Mouse (Mus musculus): ENCODE measurements around the gene Nmt1.
A peak's percentile ranks its signal among the peaks of the same experiment; 100 is the strongest.

Gene Nmt1

DNA sequence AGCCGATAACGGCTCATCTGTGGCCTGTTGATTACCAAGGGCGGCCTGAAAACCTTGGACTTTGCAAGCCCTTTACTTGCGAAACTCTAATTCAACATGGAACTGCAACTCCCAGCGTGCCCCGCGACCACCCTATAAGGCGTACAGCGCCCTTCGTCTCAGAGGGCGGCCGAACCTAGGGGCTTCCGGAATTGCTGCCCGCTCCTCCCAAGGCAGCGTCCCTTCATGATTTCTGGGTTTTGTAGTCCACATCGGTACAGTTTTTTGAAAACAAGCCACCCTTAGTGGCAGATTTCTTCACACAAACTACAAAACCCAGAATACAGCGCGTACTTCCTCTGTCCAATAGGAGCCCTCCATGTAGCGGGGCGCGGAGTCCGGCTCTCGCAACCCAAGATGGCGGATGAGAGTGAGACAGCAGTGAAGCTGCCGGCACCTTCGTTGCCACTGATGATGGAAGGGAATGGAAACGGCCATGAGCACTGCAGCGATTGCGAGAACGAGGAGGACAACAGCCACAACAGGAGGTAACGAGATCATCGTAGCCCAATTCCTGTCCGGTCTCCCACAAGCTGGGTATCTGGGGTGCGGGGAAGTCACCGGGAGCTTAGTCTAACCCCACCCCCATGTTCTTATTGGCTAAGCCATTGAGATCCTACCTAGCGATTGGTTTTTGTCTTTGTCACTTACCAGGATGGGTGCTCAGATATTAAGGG lies at the start of gene Nmt1, which contains the start of gene Dcakd:
Gene Nmt1 (plus strand): TSS at position 15 of the 716 bp plus-strand sequence.
Gene Dcakd (minus strand): TSS at position 158 of the 716 bp plus-strand sequence.
- DNase-seq = peak; percentile 83 to 88

DNA sequence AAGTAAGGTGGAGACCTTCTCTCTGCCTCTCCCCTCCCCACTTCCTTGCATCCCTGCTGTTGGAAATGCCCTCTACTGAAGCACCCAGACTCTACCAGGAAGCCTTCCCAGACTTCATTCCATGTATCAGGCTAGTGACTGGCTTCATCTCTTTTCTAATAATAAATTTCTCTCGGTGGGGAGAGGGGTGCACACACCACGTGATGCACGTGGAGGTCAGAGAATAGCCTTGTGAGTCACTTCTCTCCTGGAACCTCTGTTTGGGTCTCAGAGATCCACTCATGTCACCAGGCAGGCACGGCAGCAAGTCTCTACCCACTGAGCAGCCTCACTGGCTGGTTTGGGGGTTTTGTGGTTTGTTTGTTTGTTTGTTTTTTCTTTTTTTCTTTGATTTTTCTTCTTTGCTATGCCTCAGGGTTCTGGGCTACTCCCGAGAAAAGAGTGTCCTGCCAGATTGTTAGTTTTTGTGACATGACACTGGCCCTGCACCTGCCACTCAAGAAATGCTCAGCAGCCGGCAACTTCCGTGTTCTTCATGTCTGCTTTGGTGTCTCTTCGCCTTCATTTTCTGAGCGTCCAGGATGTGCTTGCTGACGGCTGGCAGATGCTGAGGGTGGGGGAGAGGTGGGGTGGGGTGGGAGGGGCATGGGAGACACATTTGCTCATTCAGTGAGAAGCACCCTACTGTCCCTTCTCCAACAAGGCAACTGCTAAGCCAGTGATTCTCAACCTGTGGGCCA lies 46.7 kb upstream of the Nmt1 start:
- no peak for DNase-seq

DNA sequence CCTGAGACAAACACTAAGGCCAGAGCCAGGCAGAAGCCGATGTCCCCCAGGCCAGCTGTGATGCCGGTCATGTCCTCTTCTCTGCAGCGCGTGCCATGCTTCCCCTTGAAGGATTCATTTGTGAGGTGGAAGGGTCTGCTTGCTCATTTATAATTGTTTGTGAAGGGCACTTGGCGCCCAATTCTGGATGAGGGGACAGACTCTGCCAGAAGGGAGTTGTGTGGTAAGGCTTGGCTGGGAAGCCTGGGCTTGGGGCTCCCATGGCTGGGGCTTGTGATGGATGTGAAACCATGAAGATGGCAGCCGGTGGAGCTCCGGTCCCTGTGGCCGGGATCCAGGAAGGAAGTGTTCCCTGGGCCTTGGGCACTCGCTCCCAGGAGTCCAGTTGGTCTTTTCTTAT lies 43.9 kb upstream of the Nmt1 start:
- DNase-seq = no peak

DNA sequence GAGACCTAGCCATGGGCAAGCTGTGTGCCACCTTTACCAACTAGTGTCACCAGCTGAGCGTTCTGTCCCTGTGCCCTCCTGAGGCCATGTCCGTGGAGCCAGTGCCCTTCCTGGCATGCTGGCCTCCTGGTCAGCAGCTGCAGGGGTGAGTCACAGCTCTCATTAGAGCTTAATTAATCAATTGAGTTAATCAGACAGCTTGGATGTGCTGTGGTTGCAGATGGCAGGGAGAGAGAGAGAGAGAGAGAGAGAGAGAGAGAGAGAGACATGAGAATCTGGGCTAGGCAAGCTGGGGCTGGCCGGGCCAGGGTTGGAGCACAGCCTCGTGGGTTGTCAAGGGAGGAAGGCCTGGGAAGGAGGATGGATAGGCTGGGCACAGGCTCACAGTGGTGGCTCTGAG lies 43.4 kb upstream of the Nmt1 start:
- DNase-seq = no peak

DNA sequence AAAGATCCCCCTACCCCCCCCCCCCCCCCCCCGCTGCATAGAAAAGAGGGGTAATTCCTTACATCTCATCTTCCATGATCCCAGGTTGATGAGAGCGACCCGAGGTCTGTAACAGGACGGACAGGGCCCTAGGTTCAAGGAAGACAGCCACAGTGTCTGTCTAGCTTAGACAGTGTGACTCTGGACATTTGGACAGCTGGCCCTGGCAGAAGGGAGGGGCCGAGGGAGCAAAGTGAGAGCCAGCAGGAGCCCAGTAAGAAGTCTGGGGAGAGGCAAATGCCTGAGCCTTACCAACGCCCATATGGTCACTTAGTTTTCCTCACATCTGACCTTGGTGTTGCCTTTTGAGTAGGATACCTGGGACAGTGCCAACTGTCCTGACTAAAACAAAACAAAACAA lies 42.8 kb upstream of the Nmt1 start:
- no peak for DNase-seq

DNA sequence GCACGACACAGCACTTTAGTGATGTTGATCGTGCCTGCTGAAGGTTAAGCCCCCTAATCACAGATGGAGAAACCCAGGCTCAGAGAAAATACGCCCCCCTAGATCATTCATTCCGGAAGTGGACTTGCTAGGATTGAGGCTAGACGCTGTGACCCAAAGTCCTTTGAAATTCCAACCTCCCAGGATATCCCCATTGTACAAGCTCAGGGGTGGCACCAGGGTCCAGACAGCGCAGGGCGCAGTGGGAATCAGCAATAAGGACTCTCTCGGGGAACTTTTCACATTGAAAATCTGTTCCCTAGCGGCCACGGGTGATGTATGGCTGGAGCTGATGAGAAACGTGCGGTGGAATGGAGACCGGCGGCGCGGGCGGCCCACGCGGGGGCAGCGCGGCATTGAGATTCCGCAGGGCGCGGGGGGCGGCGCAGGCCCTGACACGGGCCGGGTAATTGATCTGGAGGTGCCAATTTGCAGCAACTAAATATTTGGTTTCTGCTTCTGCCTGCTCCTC lies 38.3 kb upstream of the Nmt1 start:
- DNase-seq = no peak

DNA sequence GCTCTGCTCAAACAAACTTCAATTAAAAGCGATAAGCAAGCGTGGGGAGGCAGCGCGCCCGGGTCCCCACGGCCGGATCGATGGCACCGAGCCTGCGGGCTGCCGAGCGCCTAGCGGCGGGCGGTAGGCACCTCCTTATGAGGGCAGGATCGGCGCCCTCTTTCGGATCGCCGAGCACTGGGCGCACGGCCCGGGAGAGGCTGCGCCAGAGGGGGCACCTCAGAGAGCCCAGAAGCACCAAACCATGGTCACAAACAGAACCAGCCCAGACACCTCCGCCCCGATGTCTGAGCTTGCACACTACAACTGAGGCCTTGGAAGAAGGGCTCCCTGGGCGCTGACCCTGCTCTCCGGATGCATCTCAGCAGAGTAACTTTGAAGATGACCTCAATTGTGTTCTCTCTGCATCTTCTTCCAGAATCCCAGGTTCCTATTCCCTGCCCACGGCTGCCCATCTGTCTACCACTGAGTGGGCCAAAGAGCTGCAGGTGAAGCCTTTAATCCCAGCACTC lies 37.8 kb upstream of the Nmt1 start:
- peak in 1 of 2 experiments; percentile 14 for DNase-seq

DNA sequence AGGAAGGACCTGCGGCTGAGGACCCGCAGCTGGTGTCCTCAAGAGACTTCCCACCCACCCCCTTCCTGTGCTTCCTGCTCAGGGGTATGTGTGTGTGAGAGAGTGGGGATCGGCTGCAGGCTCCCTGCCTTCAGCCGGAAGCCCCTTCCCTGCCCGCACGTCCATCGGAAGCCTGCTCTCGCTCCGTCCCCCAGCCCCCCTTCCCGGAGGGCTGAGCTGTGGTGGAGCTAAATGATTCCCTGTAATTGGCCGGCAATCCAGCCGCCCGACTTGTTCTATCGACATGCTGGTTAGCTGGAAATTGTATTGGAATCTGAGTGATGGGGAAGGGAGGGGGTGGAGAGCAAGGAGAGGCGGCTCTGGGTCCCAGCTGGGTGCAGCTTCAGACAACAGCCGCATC lies 36.3 kb upstream of the Nmt1 start:
- no peak for DNase-seq

DNA sequence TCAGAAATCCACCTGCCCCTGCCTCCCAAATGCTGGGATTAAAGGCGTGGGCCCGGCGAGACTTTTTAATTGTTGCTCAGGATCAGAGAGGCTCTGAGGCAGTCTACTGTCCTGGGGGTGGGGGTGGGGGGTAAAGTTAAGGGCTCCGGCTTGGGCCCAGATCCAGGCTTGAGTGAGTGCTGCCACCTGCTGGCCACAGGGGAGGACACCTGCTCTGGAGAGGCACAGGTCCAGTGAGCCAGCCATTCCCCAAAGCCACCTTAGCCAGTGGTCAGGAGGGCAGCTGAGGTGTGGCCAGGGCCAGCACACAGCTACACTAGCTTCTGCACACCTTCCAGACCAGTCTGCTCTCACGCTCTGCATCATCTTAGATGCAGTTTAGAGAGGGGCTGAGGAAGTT lies 35.0 kb upstream of the Nmt1 start:
- DNase-seq = peak; percentile 27 to 73

DNA sequence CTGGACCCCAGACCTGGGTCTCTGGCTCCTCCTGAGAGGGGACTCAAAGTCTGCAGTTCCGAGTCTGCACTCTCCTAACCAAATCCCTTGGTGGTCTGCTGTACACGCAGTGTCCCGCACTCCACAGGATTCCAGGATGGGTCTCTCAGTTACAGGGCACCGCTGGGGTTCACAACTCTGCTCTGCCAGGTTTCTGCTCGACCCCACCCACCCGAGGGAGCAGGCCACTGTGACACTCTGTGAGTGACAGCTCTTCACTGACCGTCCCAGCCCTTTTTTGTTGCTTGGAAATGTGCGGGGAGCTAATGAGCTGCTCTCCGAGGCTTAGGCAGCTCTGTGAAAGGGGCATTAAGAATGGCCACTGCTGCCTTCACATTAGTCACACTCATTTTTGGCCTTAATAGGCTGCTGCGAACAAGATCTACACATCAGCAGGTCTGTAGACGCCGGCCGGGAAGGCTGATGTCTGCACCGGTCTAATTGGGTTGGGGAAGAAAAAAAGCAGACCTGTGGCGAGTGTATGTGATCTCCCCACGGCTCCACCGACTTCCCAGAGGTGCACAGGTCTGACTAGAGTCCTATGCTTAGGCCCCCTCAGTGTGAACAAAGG lies 34.5 kb upstream of the Nmt1 start:
- no peak for DNase-seq

DNA sequence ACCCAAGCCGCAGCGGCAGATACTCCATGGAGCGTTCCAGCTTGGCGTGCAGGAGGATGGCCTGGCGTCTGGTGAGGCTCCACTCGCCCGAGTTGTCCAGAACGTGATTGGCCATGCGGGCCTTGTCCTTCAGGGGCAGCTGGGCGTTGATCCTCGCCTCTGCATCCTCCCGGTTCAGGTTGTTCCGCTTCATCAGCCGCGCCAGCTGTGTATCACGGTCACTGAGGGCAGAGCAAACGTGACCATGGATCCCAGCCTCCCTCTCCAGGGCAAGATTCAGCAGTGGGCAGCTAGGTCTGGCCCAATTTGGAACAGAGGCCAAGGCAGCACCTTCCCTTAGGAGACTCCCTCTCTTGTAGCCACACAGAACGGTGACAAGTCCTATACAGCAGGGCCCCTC lies 33.0 kb upstream of the Nmt1 start:
- DNase-seq = no peak

DNA sequence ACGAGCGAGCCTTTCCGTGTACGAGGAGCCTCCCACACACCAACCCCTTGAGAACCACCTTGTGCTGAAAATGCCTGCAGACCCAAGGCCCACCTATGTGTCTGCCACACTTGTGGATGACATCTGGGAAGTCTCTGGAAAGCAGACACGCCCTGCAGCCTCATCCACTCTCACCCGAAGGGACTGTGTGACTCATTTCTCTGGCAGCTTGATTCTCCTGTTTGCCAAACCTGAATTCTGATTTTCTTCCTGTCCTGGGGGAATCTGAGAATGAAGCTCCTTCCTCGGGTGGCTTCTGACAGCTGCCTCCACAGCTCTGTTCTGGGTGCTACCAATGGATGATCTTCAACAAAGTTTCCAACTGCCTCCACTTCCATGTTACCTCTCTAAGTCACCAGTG lies 31.6 kb upstream of the Nmt1 start:
- no peak for DNase-seq

DNA sequence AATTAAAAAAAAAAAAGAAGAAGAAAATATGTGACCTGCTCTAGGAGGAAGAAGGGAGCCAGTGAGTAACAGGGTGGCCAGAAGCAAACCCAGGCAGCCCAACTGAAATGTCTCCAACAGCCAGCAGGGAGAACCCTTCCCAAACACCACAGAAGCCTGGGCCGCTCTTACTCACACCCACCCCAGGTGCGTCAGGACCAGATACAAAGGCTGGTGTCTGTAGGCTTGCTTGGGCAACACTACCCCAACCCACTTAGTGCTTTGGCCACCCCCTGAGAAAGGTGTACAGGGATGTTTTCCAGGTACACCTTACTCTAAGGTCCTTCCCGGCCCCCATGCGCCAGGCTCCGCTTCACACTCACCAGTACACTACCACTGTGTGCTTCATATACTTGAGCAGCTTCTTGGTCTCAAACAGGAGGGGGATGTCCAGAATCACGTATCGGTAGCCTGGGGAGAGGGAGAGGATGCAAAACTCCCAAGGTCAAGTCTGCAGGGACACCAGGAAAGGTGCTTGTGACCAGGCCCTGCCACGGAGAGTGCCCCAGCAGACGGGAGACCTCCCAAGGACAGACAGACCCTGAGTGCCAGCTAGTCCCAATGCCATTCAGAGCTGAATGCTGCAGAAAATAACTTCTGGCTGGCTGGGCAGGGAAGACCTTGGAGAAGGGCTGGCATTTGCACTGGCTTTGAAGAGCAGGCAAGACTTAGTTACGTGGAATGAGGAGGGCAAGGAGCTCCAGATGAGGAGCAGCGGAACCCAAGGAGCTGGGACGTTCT lies 30.8 kb upstream of the Nmt1 start:
- DNase-seq = no peak

DNA sequence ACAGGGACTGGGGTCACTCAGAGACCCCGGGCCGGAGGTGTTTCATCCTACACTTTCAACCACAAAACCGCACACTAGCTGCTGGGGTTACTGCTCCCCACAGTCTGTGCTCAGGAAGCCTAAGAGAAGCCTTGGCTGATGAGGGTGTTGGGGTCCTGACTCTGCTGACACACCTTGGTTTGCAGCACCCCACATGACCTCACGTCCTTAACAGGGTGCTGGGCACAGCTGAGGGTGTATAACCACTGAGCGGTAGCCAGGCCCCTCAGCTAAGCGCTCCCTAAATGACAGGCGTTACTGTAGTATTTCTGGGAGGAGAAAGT lies 29.8 kb upstream of the Nmt1 start:
- DNase-seq = no peak

DNA sequence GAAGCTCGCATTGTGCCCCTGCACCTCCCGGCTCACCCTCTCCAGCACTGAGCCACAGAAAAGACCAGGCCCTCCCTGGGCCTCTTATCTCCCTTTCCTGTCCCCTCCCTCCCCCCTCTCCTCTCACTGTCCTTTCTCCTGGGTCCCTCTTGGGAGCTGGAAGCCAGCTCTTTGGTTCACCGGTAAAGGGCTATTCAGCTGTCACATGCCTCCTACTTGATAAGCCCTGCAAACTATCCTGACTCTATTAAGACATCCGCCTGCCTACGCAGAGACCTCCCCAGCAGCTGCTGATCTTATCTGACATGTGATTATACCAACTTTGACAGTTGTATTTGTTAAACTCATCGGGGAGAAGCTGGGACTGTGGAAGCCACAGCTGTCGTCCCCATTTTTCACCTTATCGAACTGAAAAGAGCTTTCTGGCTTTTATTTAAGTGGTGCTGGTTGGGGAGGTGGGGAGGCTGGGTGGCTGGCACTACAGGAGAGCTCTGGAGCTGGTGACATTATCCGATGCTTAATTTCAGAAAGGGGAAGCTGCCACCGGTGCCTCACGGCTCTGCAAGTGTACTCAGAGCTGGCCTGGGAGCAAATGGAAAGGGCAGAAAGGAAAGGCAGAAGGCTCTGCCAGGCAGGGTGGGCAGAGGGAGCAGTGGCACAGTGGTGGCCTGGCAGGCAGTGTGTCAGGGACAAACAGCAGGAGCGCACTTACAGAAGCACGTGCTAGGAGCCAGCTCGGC lies 29.2 kb upstream of the Nmt1 start:
- no peak for DNase-seq

DNA sequence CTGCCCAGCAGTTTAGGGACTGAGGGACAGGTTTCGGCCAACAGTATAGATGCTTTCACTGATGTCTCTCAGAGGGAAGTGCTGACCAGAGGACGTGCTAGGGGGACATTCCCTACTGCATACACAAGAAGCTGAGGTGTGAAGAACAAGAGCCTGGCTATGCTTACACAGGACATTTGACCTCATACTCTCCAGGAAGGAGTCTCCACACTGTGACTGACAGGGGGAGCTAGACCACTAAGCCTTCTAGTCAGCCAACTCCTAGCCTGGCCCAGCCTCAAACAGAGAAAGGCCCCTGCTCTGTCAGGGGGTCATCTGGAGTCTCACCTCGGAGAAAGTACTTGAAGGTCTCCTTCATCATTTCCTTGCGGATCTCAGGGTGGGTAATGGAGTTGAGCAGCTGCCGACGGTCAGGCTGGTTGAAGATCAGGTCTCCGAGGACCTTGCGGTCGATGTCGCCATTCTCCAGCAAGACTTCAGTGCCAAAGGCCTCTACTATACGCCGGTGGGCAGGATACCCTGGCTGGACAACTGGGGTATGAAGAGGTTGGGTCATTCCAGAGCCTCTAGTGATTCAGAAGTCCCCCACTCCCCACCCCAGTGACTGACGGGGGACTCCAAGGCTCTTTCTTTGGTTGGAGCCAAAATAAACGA lies 28.5 kb upstream of the Nmt1 start:
- DNase-seq = no peak

DNA sequence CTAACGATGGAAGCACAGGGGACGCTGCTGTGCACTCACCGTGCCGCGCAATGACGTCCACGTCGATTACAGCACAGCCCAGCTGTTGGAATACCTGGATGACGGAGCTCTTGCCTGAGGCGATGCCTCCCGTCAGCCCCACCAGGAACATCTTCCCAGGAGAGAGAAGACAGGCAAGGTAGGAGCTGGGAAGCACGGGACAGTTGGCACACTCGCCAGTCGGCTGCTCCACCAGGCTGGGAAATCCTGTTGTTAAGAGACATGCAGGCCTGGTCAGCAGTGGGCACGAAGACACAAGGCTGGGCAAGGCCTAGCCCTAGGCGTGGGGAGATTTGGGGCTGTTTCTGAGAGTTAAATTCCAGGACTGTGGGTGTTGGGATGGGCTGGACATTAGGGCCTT lies 27.9 kb upstream of the Nmt1 start:
- no peak for DNase-seq

DNA sequence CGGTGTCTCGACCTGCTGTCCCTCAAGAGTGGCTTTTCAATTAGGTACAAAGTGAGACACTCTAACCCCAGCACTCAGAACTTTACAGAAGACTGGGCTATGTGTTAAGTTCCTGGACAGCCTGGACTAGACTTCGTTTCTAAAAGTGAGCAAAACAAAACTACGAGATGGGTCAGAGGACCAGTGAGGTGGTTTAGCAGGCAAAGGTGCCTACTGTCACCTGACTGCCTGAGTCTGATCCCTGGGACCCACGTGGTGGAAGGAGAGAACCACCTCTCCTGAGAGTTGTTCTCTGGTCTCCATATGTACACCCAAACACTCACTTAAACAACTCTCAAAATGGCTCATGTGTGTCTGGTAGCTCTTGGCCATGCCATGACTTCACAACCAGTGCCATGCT lies 26.9 kb upstream of the Nmt1 start:
- DNase-seq = no peak

DNA sequence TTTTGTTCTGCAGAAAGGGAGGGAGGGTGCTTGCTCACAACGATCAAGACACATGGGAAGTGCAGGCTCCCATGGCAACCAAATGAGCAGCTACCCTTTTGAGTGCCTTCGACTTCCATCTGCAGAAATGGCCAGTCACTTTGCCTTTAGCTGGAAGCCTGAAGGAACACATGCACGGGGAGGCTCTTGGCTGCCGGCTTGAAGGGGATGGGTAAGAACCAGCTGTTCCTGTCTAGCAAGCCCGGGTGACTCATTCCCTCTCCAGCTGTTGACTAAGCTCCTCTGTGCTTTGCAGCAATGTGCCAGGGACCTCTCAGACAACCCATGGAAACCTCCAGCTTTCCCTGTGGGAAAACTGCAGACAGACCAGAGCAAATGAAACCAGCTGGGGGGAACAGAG lies 24.8 kb upstream of the Nmt1 start:
- no peak for DNase-seq

DNA sequence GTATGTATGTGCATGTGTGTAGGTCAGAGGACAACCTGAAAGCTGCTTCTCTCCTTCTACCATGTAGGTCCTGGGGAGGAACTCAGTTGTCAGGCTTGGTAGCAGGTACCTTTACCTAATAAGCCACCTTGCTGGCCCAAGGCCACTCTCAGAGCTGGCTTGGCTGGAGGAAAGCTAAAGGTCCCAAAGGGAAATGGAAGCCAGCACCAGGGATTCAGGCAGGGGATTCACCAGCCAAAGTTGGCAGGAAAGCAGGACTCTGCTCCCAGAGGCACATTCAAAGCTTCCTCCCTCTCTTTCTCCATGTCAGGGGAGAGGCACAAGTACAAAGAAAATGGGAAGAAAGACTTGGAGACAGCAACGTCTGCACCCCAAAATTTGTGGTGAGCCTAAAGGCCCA lies 23.1 kb upstream of the Nmt1 start:
- DNase-seq = no peak

DNA sequence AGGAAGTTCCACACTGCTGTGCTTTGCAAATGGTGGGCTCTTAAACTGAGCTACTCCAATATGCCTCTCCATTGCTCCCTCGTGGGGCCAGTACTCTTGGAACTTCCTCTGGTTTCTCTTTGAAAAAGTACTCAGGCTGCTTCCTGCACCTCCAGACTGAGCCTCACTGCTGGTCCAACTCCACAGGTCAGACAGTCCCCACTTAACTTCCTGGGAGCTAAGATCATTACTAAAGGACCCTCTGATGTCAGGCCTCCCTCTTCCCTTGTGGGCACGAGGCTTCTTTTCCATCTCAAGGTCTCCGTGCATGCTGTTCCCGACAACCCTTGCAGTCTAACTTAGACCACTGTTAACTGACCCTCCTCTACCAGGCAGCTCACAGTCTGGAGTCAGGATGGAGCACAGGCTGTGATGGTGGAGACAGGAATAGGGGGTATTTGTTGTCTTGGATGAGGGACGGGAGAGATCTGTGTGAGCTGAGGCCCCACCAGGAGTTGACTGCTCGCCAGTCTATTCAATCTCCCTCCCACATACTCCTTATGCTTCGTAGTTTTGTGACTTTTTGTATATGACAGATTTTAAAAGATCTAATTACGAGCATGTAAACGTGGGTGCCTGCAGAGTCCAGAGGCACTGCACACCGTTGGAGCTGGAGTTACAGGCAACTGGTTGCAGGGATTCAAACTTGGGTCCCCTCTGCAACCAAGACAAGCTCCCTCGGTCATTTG lies 22.6 kb upstream of the Nmt1 start:
- DNase-seq = no peak

Data from spleen, adult 18-20 months (tissue).